Mouse (Mus musculus): ENCODE results near the gene Dglucy.
A peak's percentile ranks its signal among the peaks of the same experiment; 100 is the strongest.

Dglucy gene

GRCm38 (mm10) chr12:100928286-100928685, 149.4 kb downstream of the Dglucy start:
- ATAC-seq (ENCODE audit: low TSS enrichment) = no peak

- ATAC-seq (ENCODE audit: low TSS enrichment) = no peak
Measured at GRCm38 (mm10) chr12:100931653-100932052, 152.8 kb downstream of the Dglucy start.

- peak; percentile 79 for ATAC-seq (ENCODE audit: low TSS enrichment)
Measured at GRCm38 (mm10) chr12:100934796-100935195, 155.9 kb downstream of the Dglucy start.

GRCm38 (mm10) chr12:100936116-100936515, 157.3 kb downstream of the Dglucy start:
- ATAC-seq (ENCODE audit: low TSS enrichment) = peak; percentile 60

- ATAC-seq (ENCODE audit: low TSS enrichment) = no peak
Measured at GRCm38 (mm10) chr12:100936737-100937136, 157.9 kb downstream of the Dglucy start.

- ATAC-seq (ENCODE audit: low TSS enrichment) = no peak
Measured at GRCm38 (mm10) chr12:100937441-100938360, 158.8 kb downstream of the Dglucy start.

GRCm38 (mm10) chr12:100941361-100941760, 162.5 kb downstream of the Dglucy start:
- ATAC-seq (ENCODE audit: low TSS enrichment) = no peak

GRCm38 (mm10) chr12:100943146-100943545, 164.3 kb downstream of the Dglucy start:
- ATAC-seq (ENCODE audit: low TSS enrichment) = peak; percentile 62

- peak; percentile 25; the same call in 1 of the 2 replicates for ATAC-seq (ENCODE audit: low TSS enrichment)
Measured at GRCm38 (mm10) chr12:100944921-100945336, 166.1 kb downstream of the Dglucy start.

GRCm38 (mm10) chr12:100945501-100945900, 166.6 kb downstream of the Dglucy start:
- no peak for ATAC-seq (ENCODE audit: low TSS enrichment)

- ATAC-seq (ENCODE audit: low TSS enrichment) = no peak
Measured at GRCm38 (mm10) chr12:100945948-100946347, 167.1 kb downstream of the Dglucy start.
